Mouse (Mus musculus): ENCODE results near the gene 3110040M04Rik.
"Not testable (repeated sequence)": the region's sequence is repeated elsewhere in the genome, so short reads cannot be mapped to it uniquely, and the experiment has no call there.

GRCm38 (mm10) chr1:151186186-151186585, 17.7 kb upstream of the 3110040M04Rik start:
- not testable (repeated sequence) for TF ChIP-seq GATA1, TAL1 (IDR thresholded peaks at IDR 0.05; ENCODE audit: low read length)

Measured in erythroblast, embryonic 14.5 days (primary cell).